Mouse (Mus musculus): ENCODE data around the gene Ptgis.

The Ptgis gene

GRCm38 (mm10) chr2:167155541-167155973 lies 84.8 kb downstream of the Ptgis start:
- no peak for DNase-seq (ENCODE audit: low spot score in 2 of 2)

GRCm38 (mm10) chr2:167150880-167151279 lies 89.5 kb downstream of the Ptgis start:
- no peak for DNase-seq (ENCODE audit: low spot score in 2 of 2)

- DNase-seq (ENCODE audit: low spot score in 2 of 2) = no peak
Measured at GRCm38 (mm10) chr2:167150135-167150534, 90.3 kb downstream of the Ptgis start.

GRCm38 (mm10) chr2:167149035-167149434 lies 91.4 kb downstream of the Ptgis start:
- DNase-seq (ENCODE audit: low spot score in 2 of 2) = no peak

- DNase-seq (ENCODE audit: low spot score in 2 of 2) = peak in 1 of 2 experiments; percentile 35
Measured at GRCm38 (mm10) chr2:167147708-167148107, 92.7 kb downstream of the Ptgis start.

GRCm38 (mm10) chr2:167145904-167146303 lies 94.5 kb downstream of the Ptgis start:
- no peak for DNase-seq (ENCODE audit: low spot score in 2 of 2)

- no peak for DNase-seq (ENCODE audit: low spot score in 2 of 2)
Measured at GRCm38 (mm10) chr2:167144439-167145307, 95.7 kb downstream of the Ptgis start.

GRCm38 (mm10) chr2:167143914-167144313 lies 96.5 kb downstream of the Ptgis start:
- no peak for DNase-seq (ENCODE audit: low spot score in 2 of 2)

GRCm38 (mm10) chr2:167142282-167142681 lies 98.1 kb downstream of the Ptgis start:
- no peak for DNase-seq (ENCODE audit: low spot score in 2 of 2)

- no peak for DNase-seq (ENCODE audit: low spot score in 2 of 2)
Measured at GRCm38 (mm10) chr2:167141810-167142209, 98.6 kb downstream of the Ptgis start.

All from heart, adult 9 months (tissue).